Mouse (Mus musculus) midbrain, embryonic 14.5 days (tissue): ENCODE measurements around the gene Olfr281. TPM values are rescaled to one million over a fixed set of nuclear protein-coding genes. Genes with fewer than 3 reads are reported as not detected.
"Not testable (repeated sequence)": the region's sequence is repeated elsewhere in the genome, so short reads cannot be mapped to it uniquely, and the experiment has no call there.

Experiments used
- ATAC-seq: fragments of 200-750 bp; cut with Nextera tagmentation; 2 replicates; pipeline ENCODE4 v1.8.0; 2017; ENCODE audit warnings: moderate number of reproducible peaks, moderate library complexity; ENCODE audit not compliant: low FRiP score, low TSS enrichment
- DNase-seq: peaks from one replicate; pipeline ENCODE4 v3.0.0-alpha.2; 2015
- H3K27ac ChIP-seq: fragments of 300-500 bp; sonication (generic); replicated peaks from 2 replicates; pipeline ENCODE4 v1.5.1; 2014; ENCODE audit warnings: mild to moderate bottlenecking, low read depth, low read length, moderate library complexity
- H3K27me3 ChIP-seq: fragments of 300-500 bp; sonication (generic); 2 replicates; pipeline ENCODE4 v1.6.1; 2014; ENCODE audit warnings: low read length, control low read depth, mixed read lengths; ENCODE audit not compliant: control insufficient read depth, insufficient read depth
- H3K36me3 ChIP-seq: fragments of 300-500 bp; sonication (generic); 2 replicates; pipeline ENCODE4 v1.6.1; 2014; ENCODE audit warnings: low read length, control low read depth; ENCODE audit not compliant: control insufficient read depth, insufficient read depth
- H3K4me1 ChIP-seq: fragments of 300-500 bp; sonication (generic); 2 replicates; pipeline ENCODE4 v1.6.1; 2014; ENCODE audit warnings: mild to moderate bottlenecking, antibody characterized with exemption, low read length, control low read depth; ENCODE audit not compliant: control insufficient read depth, insufficient read depth
- H3K4me2 ChIP-seq: fragments of 300-500 bp; sonication (generic); 2 replicates; pipeline ENCODE4 v1.6.1; 2014; ENCODE audit warnings: mild to moderate bottlenecking, low read length, moderate library complexity
- H3K4me3 ChIP-seq: fragments of 300-500 bp; sonication (generic); replicated peaks from 2 replicates; pipeline ENCODE4 v1.5.1; 2014; ENCODE audit warnings: low read depth, low read length
- H3K9ac ChIP-seq: fragments of 300-500 bp; sonication (generic); replicated peaks from 2 replicates; pipeline ENCODE4 v1.6.1; 2014; ENCODE audit warnings: mild to moderate bottlenecking, low read length, moderate library complexity
- H3K9me3 ChIP-seq: fragments of 300-500 bp; sonication (generic); 2 replicates; pipeline ENCODE4 v1.6.1; 2016; ENCODE audit warnings: low read length, control low read depth, mixed read lengths; ENCODE audit not compliant: control insufficient read depth
- WGBS: fragments of 180-500 bp; shearing (Covaris S2); extraction: QIAGEN DNeasy Blood & Tissue Kit; methylation state at CpG from one replicate; pipeline ENCODE4 v1.1.7; 2014; 5-methylcytosine and 5-hydroxymethylcytosine counted together
- polyA plus RNA-seq: library from polyadenylated mRNA; unstranded; fragments of >200 nt; fragmentation: Nextera tagmentation; extraction: Ambion mirVana; gene quantifications from 2 replicates; pipeline ENCODE4 v1.2.1, GENCODE M21; 2014

The Olfr281 gene
- polyA plus RNA-seq, 1 experiment from 2014 or later, result not detected

DNA sequence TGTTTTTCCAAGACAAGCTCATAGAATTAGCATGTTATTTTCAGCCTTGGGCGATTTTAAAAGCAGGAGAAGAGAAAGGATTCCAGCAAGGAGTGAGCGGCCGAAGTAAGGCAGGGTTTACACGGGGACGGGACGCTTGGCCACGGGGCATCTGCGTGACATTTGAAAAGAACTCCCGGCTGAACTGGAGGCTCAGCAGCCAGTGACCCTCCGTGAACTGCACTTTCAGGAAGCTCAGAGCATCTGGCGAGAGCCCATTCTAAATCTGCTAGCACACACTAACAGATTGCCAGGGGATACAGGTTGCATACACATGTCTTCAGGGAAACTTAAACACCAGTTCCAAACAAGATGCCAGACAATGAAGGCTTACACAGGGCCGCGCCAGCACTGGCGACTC, 28.1 kb upstream of the Olfr281 start:
- ATAC-seq (no peak), DNase-seq (peak; percentile 2)
- Histone ChIP-seq H3K9ac (no peak overlapping the region), H3K27me3 (no peaks in the 10 kb centered on the region), H3K27ac (no peak overlapping the region), H3K4me1 (no peaks in the 10 kb centered on the region), H3K4me3 (no peak overlapping the region), H3K9me3 (no peaks in the 10 kb centered on the region), H3K36me3 (no peaks in the 10 kb centered on the region), H3K4me2 (no peak overlapping the region)
- 57% methylated on average over 14 of the region's 14 CpGs for WGBS

- Histone ChIP-seq H3K9ac (no peak overlapping the region), H3K9me3 (no peaks in the 10 kb centered on the region), H3K27me3 (no peaks in the 10 kb centered on the region), H3K4me2 (no peak overlapping the region), H3K4me3 (no peak overlapping the region), H3K27ac (no peak overlapping the region), H3K4me1 (no peaks in the 10 kb centered on the region), H3K36me3 (no peaks in the 10 kb centered on the region)
- WGBS, result 72% methylated on average over 6 of the region's 6 CpGs
- ATAC-seq (no peak), DNase-seq (no peak)
Observed at GRCm38 (mm10) chr15:98424753-98425152, 27.6 kb upstream of the Olfr281 start.

GRCm38 (mm10) chr15:98425188-98425587, 27.2 kb upstream of the Olfr281 start:
- ATAC-seq, result no peak
- Histone ChIP-seq H3K27me3 (no peaks in the 10 kb centered on the region), H3K27ac (no peak overlapping the region), H3K9ac (no peak overlapping the region), H3K36me3 (no peaks in the 10 kb centered on the region), H3K4me1 (no peaks in the 10 kb centered on the region), H3K9me3 (no peaks in the 10 kb centered on the region), H3K4me2 (no peak overlapping the region), H3K4me3 (no peak overlapping the region)
- WGBS, result 89% methylated on average over 7 of the region's 7 CpGs
- no peak for DNase-seq

GRCm38 (mm10) chr15:98430925-98431324, 21.5 kb upstream of the Olfr281 start, which contains the start of gene Olfr282:
TSS of gene Olfr282 (plus strand) at chr15:98431225.
- DNase-seq, H3K4me2 ChIP-seq, H3K36me3 ChIP-seq, H3K27me3 ChIP-seq, H3K4me3 ChIP-seq, H3K9me3 ChIP-seq, H3K4me1 ChIP-seq, H3K9ac ChIP-seq, H3K27ac ChIP-seq, ATAC-seq: not testable (repeated sequence)
- WGBS, result 75% methylated on average over 5 of the region's 5 CpGs

GRCm38 (mm10) chr15:98444561-98444960, 7.8 kb upstream of the Olfr281 start:
- Histone ChIP-seq H3K4me2 (no peak overlapping the region), H3K4me3 (no peak overlapping the region), H3K36me3 (no peaks in the 10 kb centered on the region), H3K9me3 (no peaks in the 10 kb centered on the region), H3K9ac (no peak overlapping the region), H3K4me1 (no peaks in the 10 kb centered on the region), H3K27me3 (no peaks in the 10 kb centered on the region), H3K27ac (no peak overlapping the region)
- DNase-seq (no peak), ATAC-seq (no peak)
- 84% methylated on average over 3 of the region's 3 CpGs for WGBS

DNA sequence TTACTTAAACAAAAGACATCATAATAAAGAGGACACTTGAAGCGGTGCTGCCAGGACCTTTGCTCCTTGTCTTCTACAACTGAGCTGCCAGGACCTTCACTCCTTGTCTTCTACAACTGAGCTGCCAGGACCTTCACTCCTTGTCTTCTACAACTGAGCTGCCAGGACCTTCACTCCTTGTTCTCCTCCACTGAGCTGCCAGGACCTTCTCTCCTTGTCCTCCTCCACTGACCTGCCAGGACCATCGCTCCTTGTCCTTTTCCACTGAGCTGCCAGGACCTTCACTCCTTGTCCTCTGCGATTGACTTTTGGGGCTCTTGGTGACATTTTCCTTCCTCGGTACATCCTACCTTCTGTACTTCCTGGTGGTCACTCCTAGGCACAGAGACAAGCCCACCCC, 3.9 kb upstream of the Olfr281 start:
- ATAC-seq (no peak), DNase-seq (peak; percentile 41)
- H3K9me3 ChIP-seq, result no peaks in the 10 kb centered on the region
- WGBS, result 51% methylated on average over 4 of the region's 4 CpGs
- H3K4me3 ChIP-seq, result no peak overlapping the region
- H3K36me3 ChIP-seq, result no peaks in the 10 kb centered on the region
- no peaks in the 10 kb centered on the region for H3K27me3 ChIP-seq
- H3K9ac ChIP-seq, result no peak overlapping the region
- no peak overlapping the region for H3K27ac ChIP-seq
- no peaks in the 10 kb centered on the region for H3K4me1 ChIP-seq
- H3K4me2 ChIP-seq, result peak overlapping the region; percentile 17; the same call in 1 of the 2 replicates

DNA sequence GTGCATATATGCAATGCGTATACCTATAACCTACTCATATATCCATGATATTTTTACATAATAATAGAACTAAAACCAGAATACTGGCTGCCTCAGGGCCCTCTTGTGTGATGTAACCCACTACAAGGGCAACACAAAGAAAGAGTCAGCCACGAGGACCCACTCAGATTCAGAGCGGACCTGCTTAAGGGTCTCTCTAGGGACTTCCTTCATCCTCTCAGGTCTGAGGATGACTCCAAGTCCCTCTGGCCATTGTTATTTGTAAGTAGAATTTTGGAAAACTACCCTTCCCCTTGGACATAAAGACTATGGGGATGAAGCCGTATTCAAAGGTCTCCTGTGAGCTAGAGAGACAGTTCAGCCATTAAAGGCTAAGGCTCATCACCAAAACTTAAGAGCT, 17.2 kb downstream of the Olfr281 start, which contains the start of gene OR5BS1P:
OR5BS1P (plus strand) TSS at position 301 of the 400 bp plus-strand sequence.
- Histone ChIP-seq H3K4me1 (no peaks in the 10 kb centered on the region), H3K9me3 (no peaks in the 10 kb centered on the region), H3K36me3 (no peaks in the 10 kb centered on the region), H3K9ac (no peak within 1 kb of the TSS), H3K4me3 (no peak within 1 kb of the TSS), H3K27me3 (no peaks in the 10 kb centered on the region), H3K4me2 (no peak within 1 kb of the TSS), H3K27ac (no peak within 1 kb of the TSS)
- ATAC-seq (no peak), DNase-seq (no peak)
- WGBS, result 86% methylated on average over 4 of the region's 4 CpGs

GRCm38 (mm10) chr15:98471539-98471938, 19.2 kb downstream of the Olfr281 start:
- Histone ChIP-seq H3K27ac (no peak overlapping the region), H3K4me3 (no peak overlapping the region), H3K9me3 (no peaks in the 10 kb centered on the region), H3K9ac (no peak overlapping the region), H3K27me3 (no peaks in the 10 kb centered on the region), H3K4me2 (no peak overlapping the region), H3K36me3 (no peaks in the 10 kb centered on the region), H3K4me1 (no peaks in the 10 kb centered on the region)
- 91% methylated on average over 13 of the region's 13 CpGs for WGBS
- ATAC-seq, result no peak
- no peak for DNase-seq

GRCm38 (mm10) chr15:98474958-98475357, 22.6 kb downstream of the Olfr281 start:
- H3K4me3 ChIP-seq, result no peak overlapping the region
- H3K27me3 ChIP-seq, result no peaks in the 10 kb centered on the region
- DNase-seq, result no peak
- no peak overlapping the region for H3K27ac ChIP-seq
- no peak overlapping the region for H3K4me2 ChIP-seq
- WGBS, result 74% methylated on average over 10 of the region's 10 CpGs
- no peak for ATAC-seq
- no peaks in the 10 kb centered on the region for H3K9me3 ChIP-seq
- no peaks in the 10 kb centered on the region for H3K36me3 ChIP-seq
- H3K4me1 ChIP-seq, result no peaks in the 10 kb centered on the region
- H3K9ac ChIP-seq, result no peak overlapping the region
